Mouse (Mus musculus) intestine, embryonic 15.5 days (tissue): ENCODE results near the gene Dld. TPM values are rescaled to one million over a fixed set of nuclear protein-coding genes. Genes with fewer than 3 reads are reported as not detected.

Source experiments
- ATAC-seq: fragments of 200-750 bp; cut with Nextera tagmentation; 2 replicates; pipeline ENCODE4 v1.8.0; 2017; ENCODE audit warnings: moderate TSS enrichment, moderate library complexity
- H3K27ac ChIP-seq: fragments of 300-500 bp; sonication (generic); 2 replicates; pipeline ENCODE4 v1.5.1; 2015; ENCODE audit warnings: mild to moderate bottlenecking, inconsistent platforms
- H3K27me3 ChIP-seq: fragments of 300-500 bp; sonication (generic); replicated peaks from 2 replicates; pipeline ENCODE4 v1.6.1; 2015; ENCODE audit warnings: inconsistent platforms
- H3K36me3 ChIP-seq: fragments of 300-500 bp; sonication (generic); 2 replicates; pipeline ENCODE4 v1.6.1; 2015; ENCODE audit warnings: inconsistent platforms
- H3K4me1 ChIP-seq: fragments of 300-500 bp; sonication (generic); replicated peaks from 2 replicates; pipeline ENCODE4 v1.6.1; 2015; ENCODE audit warnings: inconsistent platforms
- H3K4me2 ChIP-seq: fragments of 300-500 bp; sonication (generic); replicated peaks from 2 replicates; pipeline ENCODE4 v1.6.1; 2015; ENCODE audit warnings: mild to moderate bottlenecking, inconsistent platforms
- H3K4me3 ChIP-seq: fragments of 300-500 bp; sonication (generic); replicated peaks from 2 replicates; pipeline ENCODE4 v1.5.1; 2015; ENCODE audit warnings: inconsistent platforms
- H3K9ac ChIP-seq: fragments of 300-500 bp; sonication (generic); 2 replicates; pipeline ENCODE4 v1.6.1; 2015; ENCODE audit warnings: inconsistent platforms
- H3K9me3 ChIP-seq: fragments of 300-500 bp; sonication (generic); 2 replicates; pipeline ENCODE4 v1.6.1; 2016; ENCODE audit warnings: inconsistent platforms
- WGBS: fragments of 180-500 bp; shearing (Covaris S2); methylation state at CpG from one replicate; pipeline ENCODE4 v1.1.7; 2015; 5-methylcytosine and 5-hydroxymethylcytosine counted together
- polyA plus RNA-seq: library from polyadenylated mRNA; unstranded; fragments of >200 nt; fragmentation: Nextera tagmentation; extraction: Ambion mirVana; gene quantifications from 2 replicates; pipeline ENCODE4 v1.2.1, GENCODE M21; 2015

The Dld gene
- 142 and 171 TPM in 2 replicates for polyA plus RNA-seq

DNA sequence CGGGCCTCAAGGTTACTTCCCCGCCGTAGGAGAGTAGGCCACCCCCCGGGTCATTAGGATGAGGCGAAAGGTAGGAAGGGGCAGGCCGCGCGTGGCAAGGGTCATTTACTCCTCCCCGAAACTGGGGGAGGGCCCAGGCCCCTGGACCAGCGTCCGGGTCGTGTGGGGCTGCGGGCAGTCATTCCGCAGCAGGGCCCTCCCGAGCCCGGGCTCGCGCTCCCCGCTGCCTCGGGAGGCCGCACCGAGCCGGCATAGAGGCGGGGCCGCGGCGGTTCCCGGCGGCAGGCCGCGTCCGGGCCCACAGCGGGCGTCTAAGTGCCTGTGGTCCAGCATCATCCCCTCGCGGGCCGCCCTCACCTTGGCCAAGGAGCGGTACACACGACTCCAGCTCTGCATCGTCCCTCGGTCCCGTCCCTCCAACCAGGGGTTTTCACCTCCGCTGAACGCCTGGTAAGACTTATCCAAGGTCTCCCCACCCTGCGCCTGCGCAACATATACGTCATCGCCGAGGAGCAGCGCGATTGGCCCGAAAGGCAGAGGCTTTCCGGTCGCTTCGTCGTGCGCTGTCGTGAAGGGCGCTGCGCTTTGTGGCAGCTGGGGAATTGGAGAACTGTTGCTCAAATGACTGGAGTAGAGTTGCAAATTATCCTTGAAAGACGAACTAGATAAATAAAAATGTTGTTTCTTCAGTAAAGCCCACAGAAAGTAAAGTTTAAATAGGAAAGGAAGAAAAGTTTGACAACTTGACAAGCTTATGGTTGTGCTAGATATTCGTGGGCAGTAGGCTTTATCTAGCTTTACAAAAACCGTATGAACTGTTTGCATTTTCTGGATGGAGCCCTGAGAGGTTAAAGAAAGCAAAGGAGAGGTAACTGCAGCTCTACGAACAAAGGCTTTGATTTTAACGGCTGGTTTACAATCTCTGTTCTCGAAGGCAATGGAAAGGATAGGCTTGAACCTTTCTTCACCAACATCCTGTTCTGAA lies at the start of gene Dld:
Dld (minus strand) TSS at position 510 of the 985 bp plus-strand sequence.
- peak within 1 kb of the TSS; percentile 73 for H3K4me2 ChIP-seq

DNA sequence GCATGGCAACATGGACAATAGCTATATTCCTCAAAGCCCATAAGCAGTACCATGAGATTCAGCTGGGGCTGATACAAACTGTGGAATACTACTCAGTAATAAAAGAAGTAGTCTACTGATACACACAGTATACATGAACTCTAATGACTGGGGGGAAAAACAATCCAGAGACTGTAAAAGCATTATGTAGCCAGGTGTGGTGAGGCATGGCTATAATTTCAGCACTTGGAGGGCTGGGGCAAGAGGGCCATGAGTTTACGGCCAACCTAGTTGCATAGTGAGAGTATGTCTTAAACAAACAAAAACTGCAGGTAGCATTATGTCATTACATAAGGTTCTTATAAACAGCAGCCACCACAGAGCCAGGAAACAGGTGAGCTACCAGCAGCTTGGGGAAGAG lies 49.6 kb upstream of the Dld start:
- Histone ChIP-seq H3K4me2 (no peak overlapping the region), H3K4me3 (no peak overlapping the region), H3K27ac (no peak overlapping the region), H3K36me3 (no peaks in the 10 kb centered on the region), H3K27me3 (no peaks in the 10 kb centered on the region), H3K9me3 (no peaks in the 10 kb centered on the region), H3K9ac (no peak overlapping the region), H3K4me1 (no peaks in the 10 kb centered on the region)
- no peak for ATAC-seq
- WGBS: 41% methylated on average over 1 of the region's 1 CpGs

More for the DNA sequence above, at the start of gene Dld:
- peak within 1 kb of the TSS; percentile 93 for H3K9ac ChIP-seq
- no peaks in the 10 kb centered on the region for H3K9me3 ChIP-seq
- 4% methylated on average over 66 of the region's 66 CpGs for WGBS
- peaks cover 11% of the 10 kb centered on the region; the same call in 1 of the 2 replicates for H3K36me3 ChIP-seq
- H3K4me3 ChIP-seq: peak within 1 kb of the TSS; percentile 94
- peak; percentile 99 for ATAC-seq
- H3K27ac ChIP-seq: peak within 1 kb of the TSS; percentile 80
- peaks cover 3% of the 10 kb centered on the region; the same call in 1 of the 2 replicates for H3K4me1 ChIP-seq
- no peaks in the 10 kb centered on the region for H3K27me3 ChIP-seq

DNA sequence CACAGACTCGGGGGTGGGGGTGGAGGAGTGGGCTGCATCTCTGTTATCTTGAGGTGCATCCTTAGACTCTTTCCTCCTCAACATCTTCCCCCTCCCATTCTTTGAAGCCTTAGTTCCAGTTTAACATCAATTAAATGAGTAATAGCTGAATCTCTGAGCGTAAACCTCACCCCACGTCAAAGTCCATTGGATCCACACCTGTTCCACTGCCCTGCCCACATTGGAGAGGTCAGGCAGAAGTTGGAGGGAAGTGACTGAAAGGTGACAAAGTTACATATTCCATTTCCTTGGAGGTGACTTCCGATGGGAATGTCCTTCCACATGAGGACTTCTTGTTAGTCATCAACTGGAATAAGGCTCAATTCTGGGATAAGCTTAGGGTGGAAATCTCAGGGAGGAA lies 46.5 kb upstream of the Dld start:
- Histone ChIP-seq H3K9me3 (no peaks in the 10 kb centered on the region), H3K36me3 (no peaks in the 10 kb centered on the region), H3K27ac (no peak overlapping the region), H3K27me3 (no peaks in the 10 kb centered on the region), H3K4me3 (no peak overlapping the region), H3K4me1 (no peaks in the 10 kb centered on the region), H3K9ac (no peak overlapping the region), H3K4me2 (no peak overlapping the region)
- ATAC-seq: peak; percentile 70
- 74% methylated on average over 4 of the region's 4 CpGs for WGBS

DNA sequence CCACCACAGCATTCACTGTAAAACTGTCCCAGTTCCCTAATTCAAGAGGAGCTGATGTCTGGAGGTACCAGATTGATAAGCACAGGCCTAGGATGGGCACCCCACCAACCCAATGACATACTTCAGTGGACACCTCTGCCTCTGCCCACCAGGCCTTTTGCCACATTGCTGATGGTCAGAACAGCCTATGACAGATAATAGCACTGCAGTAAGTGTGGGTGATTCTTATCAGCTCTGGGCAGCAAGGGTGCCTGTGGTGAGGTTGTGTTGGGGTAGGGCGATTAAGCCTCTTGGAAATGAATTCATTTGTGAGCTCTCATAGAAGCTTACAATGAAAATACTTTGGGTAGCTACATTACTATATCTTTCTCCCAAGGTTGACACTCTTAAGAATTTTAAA lies 44.6 kb upstream of the Dld start:
- Histone ChIP-seq H3K27me3 (no peaks in the 10 kb centered on the region), H3K36me3 (no peaks in the 10 kb centered on the region), H3K9ac (no peak overlapping the region), H3K4me1 (no peaks in the 10 kb centered on the region), H3K27ac (no peak overlapping the region), H3K4me3 (no peak overlapping the region), H3K9me3 (no peaks in the 10 kb centered on the region), H3K4me2 (no peak overlapping the region)
- no peak for ATAC-seq
- 89% methylated on average over 1 of the region's 1 CpGs for WGBS

DNA sequence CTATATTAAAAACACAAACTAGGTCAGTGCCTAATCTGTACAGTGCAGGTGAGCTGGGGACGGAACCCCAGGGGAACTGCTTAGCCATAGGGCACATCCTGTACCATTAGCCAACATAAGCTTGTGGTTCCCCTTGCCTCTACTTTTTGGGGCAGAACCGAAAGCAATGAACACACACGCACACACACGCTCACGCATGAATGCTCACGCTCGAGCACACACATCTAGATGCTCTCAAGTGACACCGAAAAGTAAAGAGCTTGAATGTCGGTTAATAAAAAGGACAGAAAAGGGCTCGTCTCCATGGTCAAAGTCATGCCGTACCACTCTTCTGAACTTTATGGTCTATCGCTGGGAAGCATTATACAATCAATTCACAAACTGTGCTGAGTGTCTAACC lies 40.4 kb upstream of the Dld start:
- Histone ChIP-seq H3K36me3 (no peaks in the 10 kb centered on the region), H3K9ac (no peak overlapping the region), H3K4me1 (no peaks in the 10 kb centered on the region), H3K4me2 (no peak overlapping the region), H3K4me3 (no peak overlapping the region), H3K27ac (no peak overlapping the region), H3K9me3 (no peaks in the 10 kb centered on the region), H3K27me3 (no peaks in the 10 kb centered on the region)
- ATAC-seq: no peak
- 95% methylated on average over 12 of the region's 12 CpGs for WGBS

DNA sequence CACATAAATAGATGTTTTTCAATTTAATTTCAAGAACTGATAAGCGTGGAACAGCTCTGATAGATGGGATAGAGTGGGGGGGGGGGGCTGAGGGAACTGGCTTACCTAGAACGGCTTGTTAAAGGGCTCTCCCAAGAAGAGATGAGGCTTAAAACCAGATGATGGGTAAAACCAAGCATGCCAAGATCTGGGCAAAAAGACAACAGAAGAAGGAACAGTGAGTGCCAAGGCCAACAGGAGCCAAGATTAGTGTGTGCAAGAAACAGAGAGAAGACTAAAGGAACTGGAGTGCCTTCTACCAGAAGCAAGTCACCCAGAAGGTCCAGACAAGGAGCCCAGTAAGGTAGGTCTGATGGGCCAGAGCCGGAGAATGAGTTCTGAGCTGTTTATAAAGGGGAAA lies 39.3 kb upstream of the Dld start, which contains the start of gene Slc26a3:
Slc26a3 (plus strand) TSS at position 301 of the 400 bp plus-strand sequence.
- H3K27ac ChIP-seq: no peak within 1 kb of the TSS
- WGBS: 76% methylated on average over 3 of the region's 3 CpGs
- no peak within 1 kb of the TSS for H3K4me2 ChIP-seq
- H3K9me3 ChIP-seq: no peaks in the 10 kb centered on the region
- no peaks in the 10 kb centered on the region for H3K27me3 ChIP-seq
- H3K36me3 ChIP-seq: no peaks in the 10 kb centered on the region
- no peak within 1 kb of the TSS for H3K9ac ChIP-seq
- no peak within 1 kb of the TSS for H3K4me3 ChIP-seq
- no peak for ATAC-seq
- no peaks in the 10 kb centered on the region for H3K4me1 ChIP-seq

DNA sequence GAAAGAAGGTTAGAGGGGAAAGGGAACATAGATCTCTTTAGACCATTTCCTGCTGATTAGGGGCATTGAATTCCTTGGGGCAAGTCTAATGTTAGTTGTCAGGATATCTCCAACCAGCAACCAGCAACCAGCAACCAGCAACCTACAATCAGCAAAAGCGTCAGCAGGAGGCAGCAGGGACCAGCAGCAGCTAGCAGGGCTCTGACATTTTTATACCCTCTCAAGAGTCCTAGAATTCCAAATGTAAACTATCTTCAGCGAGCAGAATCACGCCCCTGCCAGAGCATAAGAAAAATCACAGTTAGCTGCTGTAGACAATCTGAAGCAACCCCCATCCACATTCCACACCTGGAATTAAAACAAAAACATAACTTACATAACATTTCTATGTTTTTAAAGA lies 36.0 kb upstream of the Dld start:
- Histone ChIP-seq H3K27ac (no peak overlapping the region), H3K4me1 (no peaks in the 10 kb centered on the region), H3K27me3 (no peaks in the 10 kb centered on the region), H3K4me3 (no peak overlapping the region), H3K4me2 (no peak overlapping the region), H3K36me3 (no peaks in the 10 kb centered on the region), H3K9me3 (no peaks in the 10 kb centered on the region), H3K9ac (no peak overlapping the region)
- WGBS: 31% methylated on average over 3 of the region's 3 CpGs
- no peak for ATAC-seq

DNA sequence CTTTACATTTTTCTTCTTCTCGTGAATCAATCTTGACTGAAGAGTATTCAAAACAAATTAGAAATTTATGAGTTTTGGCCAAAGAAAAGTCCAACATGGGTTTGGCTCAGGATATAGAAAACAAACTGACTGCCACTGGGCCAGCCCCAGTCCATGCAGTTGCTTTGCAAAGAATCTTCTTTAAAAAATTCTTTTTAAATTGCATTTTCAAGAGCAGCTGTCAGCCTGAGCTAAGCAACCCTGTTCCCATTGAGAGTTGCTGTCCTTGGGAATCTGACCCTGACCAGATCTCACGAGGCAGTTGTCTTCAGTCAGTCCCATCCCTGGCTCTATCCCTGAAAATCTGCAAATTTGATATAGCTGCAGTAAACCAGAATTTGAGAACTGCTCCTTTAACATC lies 31.2 kb upstream of the Dld start:
- H3K4me3 ChIP-seq: no peak overlapping the region
- H3K27ac ChIP-seq: no peak overlapping the region
- no peak overlapping the region for H3K4me2 ChIP-seq
- 31% methylated on average over 2 of the region's 2 CpGs for WGBS
- ATAC-seq: peak; percentile 75
- H3K4me1 ChIP-seq: no peaks in the 10 kb centered on the region; the same call in 1 of the 2 replicates
- H3K9me3 ChIP-seq: no peaks in the 10 kb centered on the region
- H3K27me3 ChIP-seq: no peaks in the 10 kb centered on the region
- H3K36me3 ChIP-seq: no peaks in the 10 kb centered on the region
- no peak overlapping the region for H3K9ac ChIP-seq

DNA sequence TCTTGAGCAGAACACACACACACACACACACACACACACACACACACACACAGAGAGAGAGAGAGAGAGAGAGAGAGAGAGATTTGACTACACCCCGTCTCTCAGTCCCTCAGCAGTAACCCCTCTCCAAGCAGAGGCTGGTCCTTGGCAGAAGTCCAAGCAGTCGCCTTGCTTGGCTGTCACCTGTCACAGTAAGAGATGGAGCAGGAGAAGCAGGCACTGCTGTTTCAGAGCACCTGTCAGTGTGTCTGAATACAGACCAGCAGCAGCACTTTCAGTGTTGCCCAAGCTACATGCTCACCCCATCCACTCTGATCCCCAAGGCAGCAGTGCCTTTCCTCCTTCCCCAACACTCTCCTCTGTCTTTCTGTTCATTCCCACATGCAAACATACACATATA lies 29.6 kb upstream of the Dld start:
- H3K9me3 ChIP-seq: no peaks in the 10 kb centered on the region
- H3K27ac ChIP-seq: no peak overlapping the region
- no peaks in the 10 kb centered on the region; the same call in 1 of the 2 replicates for H3K4me1 ChIP-seq
- H3K9ac ChIP-seq: no peak overlapping the region
- 9% methylated on average over 2 of the region's 2 CpGs for WGBS
- H3K4me2 ChIP-seq: no peak overlapping the region
- H3K4me3 ChIP-seq: no peak overlapping the region
- no peaks in the 10 kb centered on the region for H3K36me3 ChIP-seq
- ATAC-seq: 0 out of 2 replicates have a peak, but pooled peaks have one; percentile 36
- H3K27me3 ChIP-seq: no peaks in the 10 kb centered on the region

DNA sequence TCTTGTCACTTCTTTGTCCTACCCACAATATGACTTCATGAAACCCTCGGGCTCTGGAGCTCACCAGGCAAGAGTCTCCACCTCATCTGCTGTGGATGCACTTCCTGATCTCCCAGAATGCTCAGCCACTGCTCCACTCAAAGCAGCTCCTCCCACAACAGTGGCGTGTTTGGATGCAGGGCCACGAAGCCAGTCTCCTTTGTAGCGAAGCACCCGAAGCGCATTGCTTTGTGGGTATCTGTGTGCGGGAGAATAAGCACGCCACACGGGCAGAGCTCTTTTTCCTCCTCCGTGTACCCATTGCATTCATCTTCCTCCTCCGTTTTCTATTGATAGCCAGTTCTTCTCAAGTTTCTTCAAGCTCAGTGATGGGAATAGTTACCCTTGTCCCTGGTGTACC lies 26.0 kb upstream of the Dld start:
- Histone ChIP-seq H3K4me1 (no peaks in the 10 kb centered on the region; the same call in 1 of the 2 replicates), H3K4me3 (no peak overlapping the region), H3K36me3 (no peaks in the 10 kb centered on the region), H3K4me2 (no peak overlapping the region), H3K9me3 (no peaks in the 10 kb centered on the region), H3K27me3 (no peaks in the 10 kb centered on the region), H3K9ac (no peak overlapping the region), H3K27ac (no peak overlapping the region)
- WGBS: 78% methylated on average over 11 of the region's 11 CpGs
- no peak for ATAC-seq

DNA sequence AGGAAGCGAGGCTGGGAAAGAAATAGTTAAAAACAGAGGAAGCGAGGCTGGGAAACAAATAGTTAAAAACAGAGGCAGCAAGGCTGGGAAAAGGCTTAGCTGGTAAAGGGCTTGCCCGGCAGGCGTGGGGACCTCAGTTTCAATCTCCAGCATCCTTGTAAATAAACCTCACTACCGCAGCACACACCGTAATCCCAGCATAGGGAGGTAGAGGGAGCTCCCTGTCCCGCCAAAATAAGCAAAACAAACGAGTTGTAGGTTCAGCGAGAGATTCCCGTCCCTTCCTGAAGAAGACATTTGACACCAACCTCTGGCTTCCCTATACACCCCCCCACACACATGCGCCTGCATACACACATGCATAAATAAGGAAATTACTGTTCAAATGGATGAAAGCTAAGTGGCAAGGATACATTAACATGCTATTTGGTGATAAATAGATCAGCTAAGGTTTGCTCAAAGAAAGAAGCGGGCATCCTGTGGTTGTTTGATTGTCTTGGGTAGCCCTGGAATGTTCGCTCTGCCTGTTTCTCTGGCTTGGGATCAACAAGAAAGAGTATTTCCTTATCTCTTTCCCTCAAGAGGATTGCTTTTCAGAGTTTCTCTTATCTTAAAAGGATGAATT lies 25.2 kb upstream of the Dld start:
- peak overlapping the region; percentile 53 for H3K4me2 ChIP-seq
- ATAC-seq: peak; percentile 39
- H3K4me1 ChIP-seq: no peaks in the 10 kb centered on the region; the same call in 1 of the 2 replicates
- no peaks in the 10 kb centered on the region for H3K9me3 ChIP-seq
- H3K36me3 ChIP-seq: no peaks in the 10 kb centered on the region
- 7% methylated on average over 13 of the region's 13 CpGs for WGBS
- H3K9ac ChIP-seq: no peak overlapping the region
- H3K27me3 ChIP-seq: no peaks in the 10 kb centered on the region
- no peak overlapping the region for H3K27ac ChIP-seq
- peak overlapping the region; percentile 12; the same call in 1 of the 2 replicates for H3K4me3 ChIP-seq

DNA sequence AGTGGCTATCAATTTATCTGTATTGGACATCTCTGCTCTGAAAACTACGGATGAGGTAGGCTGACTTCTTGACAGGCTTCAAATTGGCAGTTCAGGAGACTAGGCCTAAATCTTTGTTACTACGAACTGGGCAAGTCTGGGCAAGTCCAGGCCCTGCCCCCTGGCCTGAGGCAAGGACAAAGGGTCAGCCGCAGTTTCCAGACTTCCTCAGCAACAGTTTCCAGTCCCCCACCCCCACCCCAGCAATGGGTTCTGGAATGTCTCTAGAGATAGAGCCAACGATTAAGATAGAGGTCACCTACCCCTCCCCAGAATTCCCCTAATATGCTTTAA lies 24.0 kb upstream of the Dld start:
- no peaks in the 10 kb centered on the region for H3K9me3 ChIP-seq
- no peak overlapping the region for H3K27ac ChIP-seq
- H3K36me3 ChIP-seq: no peaks in the 10 kb centered on the region
- no peaks in the 10 kb centered on the region for H3K27me3 ChIP-seq
- H3K4me3 ChIP-seq: no peak overlapping the region
- H3K4me2 ChIP-seq: peak overlapping the region; percentile 53; the same call in 1 of the 2 replicates
- no peaks in the 10 kb centered on the region for H3K4me1 ChIP-seq
- no peak for ATAC-seq
- WGBS: 71% methylated on average over 4 of the region's 4 CpGs
- no peak overlapping the region for H3K9ac ChIP-seq
